Mouse (Mus musculus): ENCODE measurements around the gene Nell2. TPM values are rescaled to one million over a fixed set of nuclear protein-coding genes. Genes with fewer than 3 reads are reported as not detected.
A peak's percentile ranks its signal among the peaks of the same experiment; 100 is the strongest.

The Nell2 gene
- total RNA-seq, 1 experiment from 2014 or later, result 2.7 TPM

DNA sequence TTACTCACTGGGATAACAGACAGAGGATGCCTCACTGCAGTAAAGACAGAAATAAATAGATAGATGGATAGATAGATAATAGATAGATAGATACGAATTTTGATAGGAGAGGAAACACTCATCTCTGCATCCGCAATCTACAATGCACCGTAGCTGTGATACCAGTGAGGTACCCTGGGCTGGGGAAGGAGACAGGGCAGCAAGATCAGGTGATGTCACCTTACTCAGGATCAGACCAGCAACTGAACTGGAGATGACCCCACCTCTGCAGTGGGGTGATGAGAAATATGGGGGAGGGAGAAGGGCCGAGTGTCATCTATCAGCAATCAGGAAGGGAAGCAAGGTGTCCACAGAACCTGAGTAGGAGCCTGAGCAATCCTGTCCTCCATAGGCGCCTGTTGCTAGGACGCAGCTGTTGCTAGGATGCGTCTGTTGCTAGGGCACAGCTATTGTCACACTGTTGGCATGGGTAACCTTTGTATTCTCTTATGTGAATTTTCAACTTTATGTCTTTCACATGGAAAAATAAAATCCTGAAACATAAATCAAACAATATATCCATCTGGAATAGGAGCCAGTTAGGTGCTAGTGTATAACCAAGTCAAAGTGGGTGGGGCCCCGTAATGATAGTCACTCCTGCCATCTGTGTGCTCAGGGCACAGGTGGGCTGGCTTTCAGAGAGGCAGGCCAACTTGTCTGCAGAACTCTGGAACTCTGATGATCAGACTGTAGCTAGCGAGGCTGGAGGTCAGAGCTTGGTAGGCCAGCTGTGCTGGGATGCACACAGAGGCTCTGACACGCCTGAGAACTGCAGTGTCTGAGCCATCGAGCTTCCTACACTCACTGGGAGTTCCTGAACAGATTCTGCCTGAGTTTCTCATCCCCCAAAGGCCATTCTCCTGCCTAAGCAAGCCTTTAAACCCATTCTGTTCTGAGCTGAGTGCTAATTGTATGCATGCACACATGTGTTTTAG is 193.7 kb downstream of the Nell2 start:
- DNase-seq, result no peak

- DNase-seq, result no peak
These were observed 195.1 kb downstream of the Nell2 start for GRCm38 (mm10) chr15:95333229-95333628.

DNA sequence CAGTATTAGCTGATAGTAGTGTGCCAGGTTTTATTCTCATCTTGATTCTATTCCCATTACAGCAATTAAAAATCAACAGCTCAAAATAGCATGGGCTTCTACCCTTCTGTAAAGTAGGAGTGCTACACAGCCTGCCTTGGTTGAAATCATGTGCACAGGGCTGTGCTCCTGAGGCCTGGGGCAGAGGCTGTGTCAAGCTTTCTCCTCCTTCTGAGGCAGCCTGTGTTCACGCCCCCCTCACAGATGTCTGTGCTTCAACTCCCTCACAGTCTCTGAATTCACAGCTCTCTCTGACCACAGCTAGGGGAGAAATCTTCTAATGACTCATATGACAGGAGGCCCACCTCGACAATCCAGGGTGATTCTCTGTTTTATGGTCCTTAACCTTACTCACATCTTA is 197.4 kb downstream of the Nell2 start:
- DNase-seq, result no peak

DNA sequence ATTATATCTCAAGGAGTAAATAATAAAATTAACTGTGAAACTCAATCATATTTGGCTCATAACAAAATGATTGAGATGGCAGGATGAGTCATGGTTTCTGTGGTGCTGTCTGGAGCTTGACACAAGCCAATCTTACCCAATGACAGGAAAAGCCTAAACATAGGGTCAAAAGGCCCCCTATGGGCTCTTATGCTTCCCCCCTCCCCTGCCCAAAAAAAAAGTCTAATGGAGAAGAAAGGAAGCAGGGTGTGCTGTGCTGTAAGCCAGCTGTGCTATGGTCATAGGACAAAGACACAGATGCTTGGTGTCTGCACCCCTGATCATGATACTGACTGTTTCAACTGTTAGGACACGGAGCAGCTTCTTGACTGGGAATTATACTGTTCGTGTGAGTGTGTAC is 205.6 kb downstream of the Nell2 start:
- no peak for DNase-seq

DNA sequence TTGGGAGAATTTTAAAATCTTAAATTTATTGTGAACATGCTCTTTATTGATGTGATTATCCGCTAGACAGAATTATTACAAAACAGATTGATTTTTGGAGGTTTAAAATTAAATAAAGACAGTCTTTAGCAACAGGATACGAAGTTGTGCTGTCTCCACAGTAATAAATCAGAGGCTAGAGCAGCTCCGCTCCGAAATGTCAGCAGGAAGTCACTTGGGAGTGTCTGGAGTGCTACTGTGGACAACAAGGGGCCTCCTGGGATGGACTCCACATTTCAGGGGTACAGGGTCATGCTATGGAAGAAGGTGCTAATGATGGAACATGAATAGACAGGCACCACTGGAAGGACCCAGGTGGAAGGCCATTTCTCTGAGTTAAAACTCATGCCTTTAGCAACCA is 211.7 kb downstream of the Nell2 start:
- DNase-seq, result no peak

DNA sequence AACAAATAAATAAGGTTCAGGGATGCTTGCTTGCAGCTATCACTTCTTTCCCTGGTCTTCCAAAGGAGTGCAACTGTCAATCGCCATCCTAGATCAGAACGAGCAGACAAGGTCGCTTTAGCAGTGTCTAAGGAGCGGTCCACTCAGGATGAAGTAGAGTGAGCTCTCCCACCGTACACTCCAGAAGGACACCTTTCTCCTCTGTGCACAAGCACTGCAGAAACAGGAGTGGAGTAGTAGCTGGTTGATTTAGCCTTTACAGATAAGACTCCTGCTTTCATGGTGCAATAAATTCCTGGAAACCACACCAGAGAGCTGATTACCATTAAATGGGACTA is 213.6 kb downstream of the Nell2 start:
- DNase-seq, result no peak

DNA sequence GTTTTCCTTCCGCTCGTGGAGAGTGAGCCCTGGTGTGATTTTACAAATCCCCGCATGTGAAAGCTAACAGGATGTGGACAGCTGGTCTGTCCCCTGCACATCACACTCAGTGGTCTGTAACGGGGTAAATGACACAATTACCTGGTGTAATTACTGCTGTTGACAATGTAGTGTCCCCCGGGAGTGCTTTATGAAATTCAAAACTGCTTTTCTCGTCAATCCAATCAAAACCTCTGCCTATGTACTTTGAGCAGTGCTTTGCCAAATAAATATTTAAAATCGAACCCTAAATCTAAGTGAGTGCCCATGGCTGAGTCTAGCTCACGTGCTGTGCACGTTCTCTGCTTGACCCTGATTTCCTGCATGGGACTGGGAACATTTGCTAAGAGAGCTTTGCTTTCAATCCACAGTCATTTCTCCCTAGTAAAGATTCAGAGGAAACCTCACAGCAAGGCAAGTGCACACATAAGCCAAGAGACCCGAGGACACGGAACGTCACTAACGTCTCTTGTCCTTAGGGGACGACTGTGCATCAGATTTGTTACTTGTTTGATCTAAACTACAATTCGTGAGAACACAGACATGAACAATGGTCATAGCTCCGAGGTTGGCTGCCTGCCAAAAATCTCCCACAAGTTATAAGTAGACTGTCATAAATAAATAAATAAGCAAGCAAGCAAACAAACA is 214.1 kb downstream of the Nell2 start:
- DNase-seq, result peak; percentile 24

GRCm38 (mm10) chr15:95313286-95313685 is 215.1 kb downstream of the Nell2 start:
- DNase-seq, result no peak

DNA sequence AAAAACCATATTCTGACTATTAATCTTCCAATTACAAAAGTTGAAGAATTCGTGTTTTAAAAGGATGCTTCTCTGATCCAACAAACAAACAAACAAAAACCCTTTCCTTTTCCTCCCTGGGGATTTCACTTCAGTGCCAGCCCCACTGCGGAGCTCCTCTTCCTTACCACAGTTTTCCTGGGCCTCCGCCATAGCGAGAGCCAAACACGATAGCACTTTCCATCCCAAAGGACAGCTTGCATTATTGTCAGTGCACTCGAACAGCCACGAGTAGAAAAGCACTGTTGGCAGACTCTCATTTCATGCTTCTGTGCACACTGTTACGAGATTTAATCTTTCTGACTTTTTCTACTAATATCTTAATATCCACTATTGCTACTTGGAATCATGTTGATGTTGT is 224.3 kb downstream of the Nell2 start:
- no peak for DNase-seq

DNA sequence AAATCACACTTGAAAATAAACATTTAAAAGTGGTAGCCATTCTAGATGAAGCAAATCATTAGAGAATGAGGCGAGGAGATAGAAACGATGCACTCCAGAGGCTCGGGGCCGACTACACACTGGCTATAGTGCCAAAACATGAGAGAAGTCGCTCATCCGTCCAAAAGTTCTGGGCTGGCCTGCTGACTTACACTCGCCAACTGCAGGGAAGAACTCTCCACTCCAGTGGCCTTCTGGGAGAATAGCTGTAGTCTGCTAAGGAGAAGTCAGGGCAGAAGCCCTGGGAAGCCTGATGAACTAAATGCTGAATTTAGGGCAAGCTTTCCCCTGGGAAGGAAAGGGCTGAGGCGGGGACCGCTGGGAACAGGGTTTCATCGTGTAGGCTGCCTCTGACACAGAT is 231.8 kb downstream of the Nell2 start:
- no peak for DNase-seq

- no peak for DNase-seq
These were observed 239.3 kb downstream of the Nell2 start for GRCm38 (mm10) chr15:95289047-95289446.

DNA sequence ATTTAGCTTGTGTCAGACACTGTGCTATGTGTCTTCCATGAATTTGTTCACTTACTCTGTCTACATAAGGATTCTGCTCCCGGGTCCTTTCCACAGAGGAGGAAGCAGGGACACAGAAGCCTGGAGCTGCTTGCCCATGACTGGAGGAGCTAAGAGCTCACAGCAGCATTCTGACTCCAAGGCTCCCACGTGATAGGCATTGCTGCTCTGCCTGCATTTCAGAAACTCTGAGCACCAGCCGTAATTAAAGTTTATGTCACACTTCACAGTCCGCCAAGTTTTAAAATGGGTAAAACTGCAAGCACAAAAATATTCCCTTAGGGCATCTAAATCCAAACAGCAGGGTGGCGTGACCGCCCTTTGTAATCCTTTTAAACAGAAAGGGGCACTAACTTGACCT is 243.2 kb downstream of the Nell2 start:
- DNase-seq, result no peak

DNA sequence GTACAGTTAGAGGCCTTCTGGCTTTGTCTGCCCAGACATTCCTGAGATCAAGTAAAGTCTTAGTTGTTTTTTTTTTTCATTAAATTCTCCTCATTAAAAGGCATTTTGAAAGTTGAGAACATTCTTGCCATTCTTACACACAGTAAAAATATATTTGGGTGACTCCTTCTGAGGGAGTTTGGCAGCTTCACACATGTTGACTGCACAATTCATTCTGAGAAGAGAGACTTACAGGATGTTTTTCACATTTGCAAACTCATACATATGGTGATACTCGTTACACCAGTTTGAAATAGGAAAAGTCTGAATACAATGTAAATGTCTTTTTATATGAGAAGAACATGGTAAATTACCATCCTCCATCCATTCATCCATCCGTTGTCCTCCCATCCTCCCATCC is 247.4 kb downstream of the Nell2 start:
- DNase-seq, result no peak

- DNase-seq, result no peak
These were observed 250.4 kb downstream of the Nell2 start for GRCm38 (mm10) chr15:95278001-95278400.

DNA sequence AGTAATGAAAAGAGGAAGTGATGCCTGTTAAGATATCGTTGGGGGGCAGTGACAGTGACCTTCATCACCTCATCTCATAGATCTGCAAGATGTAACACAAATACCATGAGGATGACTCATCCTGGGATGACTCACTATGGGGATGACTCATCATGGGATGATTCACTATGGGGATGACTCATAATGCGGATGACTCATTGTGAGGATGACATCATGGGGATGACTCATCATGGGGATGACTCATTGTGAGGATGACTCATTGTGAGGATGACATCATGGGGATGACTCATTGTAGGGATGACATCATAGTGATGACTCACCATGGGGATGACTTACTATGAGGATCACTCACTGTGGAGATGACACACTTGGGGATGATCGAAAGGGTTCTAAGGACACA is 251.8 kb downstream of the Nell2 start:
- DNase-seq, result peak; percentile 12

DNA sequence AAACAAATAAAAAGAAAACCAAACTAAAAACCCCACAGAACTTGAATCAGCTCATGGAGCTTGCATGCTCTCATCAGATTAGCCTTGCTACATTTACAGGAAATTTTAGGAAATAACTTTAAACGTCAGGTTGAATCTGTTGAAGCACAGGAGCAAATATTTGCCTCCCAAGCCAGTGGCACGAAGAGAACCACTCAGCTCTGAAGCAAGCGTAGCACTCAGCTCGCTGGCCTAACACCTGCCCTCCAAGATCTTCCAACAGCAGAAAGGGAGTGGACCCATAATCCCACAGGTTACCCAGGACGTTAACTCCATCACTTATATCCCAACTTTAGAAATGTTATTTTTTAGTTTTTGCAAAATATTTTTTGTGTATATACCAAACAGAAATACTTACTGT is 252.8 kb downstream of the Nell2 start:
- no peak for DNase-seq

GRCm38 (mm10) chr15:95273236-95273635 is 255.1 kb downstream of the Nell2 start:
- DNase-seq, result peak; percentile 16

DNA sequence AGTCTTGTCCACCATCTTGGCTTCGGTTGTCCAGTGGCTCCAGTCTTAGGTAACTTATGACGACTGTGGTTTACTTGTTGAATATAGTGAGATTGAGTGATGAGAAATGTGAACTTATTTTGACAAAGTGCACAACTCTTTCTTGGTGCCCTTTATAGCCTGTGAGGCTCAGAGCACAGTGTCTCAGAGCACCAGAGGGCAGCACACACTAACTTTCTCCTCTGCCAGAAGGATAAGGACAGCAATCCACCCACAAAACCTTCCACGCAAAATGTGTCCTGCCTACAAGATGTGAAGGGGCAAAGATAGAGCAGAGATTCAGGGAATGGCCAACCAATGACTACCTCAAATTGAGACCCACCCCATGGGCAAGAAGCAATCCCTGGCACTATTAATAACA is 256.2 kb downstream of the Nell2 start:
- peak; percentile 26 for DNase-seq

DNA sequence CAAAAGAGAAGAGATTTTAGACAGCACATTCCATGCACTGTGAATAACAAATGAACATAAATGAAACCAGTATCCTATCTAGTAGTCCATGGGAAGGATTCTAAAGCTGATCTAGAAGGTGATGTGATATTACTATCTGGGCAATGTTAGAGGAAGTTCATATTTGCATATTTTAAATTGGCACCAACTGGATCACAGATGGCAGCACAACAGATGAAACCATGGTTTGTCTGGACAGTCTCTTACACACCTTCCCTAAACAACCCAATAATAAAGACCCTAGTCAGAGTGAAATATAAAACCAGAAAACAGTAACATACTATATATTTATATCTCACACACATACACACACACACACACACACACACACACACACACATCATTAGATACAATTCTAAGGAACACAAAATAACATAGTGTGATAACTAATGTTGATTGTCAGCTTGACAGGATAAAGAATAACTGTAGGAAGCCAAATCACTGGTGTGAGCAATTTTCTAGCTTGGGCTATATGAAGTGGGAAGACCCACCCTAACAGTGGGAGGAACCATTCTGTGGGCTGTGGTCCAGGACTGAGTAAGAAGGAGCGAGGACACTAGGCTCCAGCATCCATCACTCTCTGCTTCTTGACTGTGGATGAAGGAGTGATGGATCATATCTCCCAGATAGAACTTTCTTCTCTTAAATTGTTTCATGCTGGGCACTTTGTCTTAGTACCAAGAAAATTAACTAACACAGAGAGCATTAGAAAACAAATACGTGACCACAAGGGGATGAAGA is 268.5 kb downstream of the Nell2 start:
- DNase-seq, result no peak

- DNase-seq, result no peak
These were observed 271.2 kb downstream of the Nell2 start for GRCm38 (mm10) chr15:95257131-95257530.

GRCm38 (mm10) chr15:95245516-95245915 is 282.8 kb downstream of the Nell2 start:
- DNase-seq, result no peak

DNA sequence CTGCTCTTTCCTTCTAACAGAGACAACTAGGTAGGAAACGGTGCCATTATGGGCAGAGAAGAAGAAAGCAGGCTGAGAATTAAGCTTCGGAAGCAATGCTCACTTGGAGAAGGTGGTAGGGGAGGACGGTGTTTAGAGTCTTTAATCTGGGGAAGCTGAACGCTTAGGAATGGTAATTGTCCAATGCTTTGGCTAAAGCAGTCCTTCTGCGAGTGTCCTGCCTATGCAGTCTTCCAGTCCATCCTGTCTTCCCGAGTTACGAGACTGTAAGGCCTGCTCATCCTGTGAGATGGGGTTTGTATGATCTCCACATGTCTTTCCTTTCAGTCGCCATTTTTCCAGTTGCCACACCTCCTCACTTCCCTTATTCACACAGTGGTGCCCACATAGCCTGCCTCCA is 284.5 kb downstream of the Nell2 start:
- DNase-seq, result no peak

- DNase-seq, result no peak
These were observed 287.2 kb downstream of the Nell2 start for GRCm38 (mm10) chr15:95241161-95241560.

All from adrenal gland, postnatal 14 days (tissue).